Mouse (Mus musculus) naive thymus-derived CD4-positive, alpha-beta T cell, adult 2 months (primary cell): ENCODE results near the gene Pde1a.
"Not testable (repeated sequence)": the region's sequence is repeated elsewhere in the genome, so short reads cannot be mapped to it uniquely, and the experiment has no call there.

Experiments
- DNase-seq: peaks from one replicate; pipeline ENCODE4 v3.0.0-alpha.2; 2011; ENCODE audit warnings: low read depth

Gene Pde1a

GRCm38 (mm10) chr2:79964964-79965363, 164.3 kb downstream of the Pde1a start:
- no peak for DNase-seq

GRCm38 (mm10) chr2:79961421-79961820, 167.8 kb downstream of the Pde1a start:
- no peak for DNase-seq

- no peak for DNase-seq
Observed at GRCm38 (mm10) chr2:79957659-79958340, 171.5 kb downstream of the Pde1a start.

- no peak for DNase-seq
Observed at GRCm38 (mm10) chr2:79945898-79946675, 183.2 kb downstream of the Pde1a start.

GRCm38 (mm10) chr2:79934660-79935059, 194.6 kb downstream of the Pde1a start:
- DNase-seq = no peak

- no peak for DNase-seq
Observed at GRCm38 (mm10) chr2:79922356-79922755, 206.9 kb downstream of the Pde1a start.

- no peak for DNase-seq
Observed at GRCm38 (mm10) chr2:79921375-79921774, 207.9 kb downstream of the Pde1a start.

GRCm38 (mm10) chr2:79920438-79920837, 208.8 kb downstream of the Pde1a start:
- no peak for DNase-seq

GRCm38 (mm10) chr2:79901841-79902510, 227.3 kb downstream of the Pde1a start:
- DNase-seq = no peak

GRCm38 (mm10) chr2:79898522-79898921, 230.7 kb downstream of the Pde1a start:
- DNase-seq = no peak

GRCm38 (mm10) chr2:79892829-79893228, 236.4 kb downstream of the Pde1a start:
- no peak for DNase-seq

GRCm38 (mm10) chr2:79891760-79892570, 237.3 kb downstream of the Pde1a start:
- no peak for DNase-seq

GRCm38 (mm10) chr2:79890726-79891125, 238.5 kb downstream of the Pde1a start:
- no peak for DNase-seq

GRCm38 (mm10) chr2:79883631-79884350, 245.5 kb downstream of the Pde1a start:
- DNase-seq = no peak

- no peak for DNase-seq
Observed at GRCm38 (mm10) chr2:79883210-79883609, 246.0 kb downstream of the Pde1a start.

- DNase-seq = peak; percentile 47
Observed at GRCm38 (mm10) chr2:79865275-79865999, 263.8 kb downstream of the Pde1a start.

GRCm38 (mm10) chr2:79856874-79857273, 272.4 kb downstream of the Pde1a start:
- no peak for DNase-seq

- not testable (repeated sequence) for DNase-seq
Observed at GRCm38 (mm10) chr2:79847396-79847795, 281.9 kb downstream of the Pde1a start.

GRCm38 (mm10) chr2:79839513-79839912, 289.7 kb downstream of the Pde1a start:
- no peak for DNase-seq

- DNase-seq = no peak
Observed at GRCm38 (mm10) chr2:79839090-79839489, 290.2 kb downstream of the Pde1a start.

GRCm38 (mm10) chr2:79825853-79826252, 303.4 kb downstream of the Pde1a start:
- no peak for DNase-seq
